Comparison of ENCODE assay signal across 8 mouse cellular contexts in genomic region chr17:26562292-26562691, GRCm38 (mm10). TPM values are rescaled to one million over a fixed set of nuclear protein-coding genes. Genes with fewer than 3 reads are reported as not detected.
DNase-seq lines count a peak whose midpoint lies in the region; ATAC-seq and TF ChIP-seq lines count a peak whose summit lies in the region.

No protein-coding gene starts in this region.

- peaks cover 22% of the 10 kb centered on the region for H3K4me1 ChIP-seq in heart, embryonic 11.5 days (ENCODE audit: control insufficient read depth, insufficient read depth, low read length)
- peaks cover 55% of the 10 kb centered on the region for H3K4me1 ChIP-seq in E14TG2a.4 (replicated peaks; ENCODE audit: low read depth, low read length)
- H3K4me1 ChIP-seq in forebrain, postnatal 0 days (ENCODE audit: insufficient read depth), result peaks cover 14% of the 10 kb centered on the region
- H3K4me1 ChIP-seq in liver, postnatal 0 days (ENCODE audit: insufficient read depth), result peaks cover 32% of the 10 kb centered on the region

- no peaks in the 10 kb centered on the region; the same call in 1 of the 2 replicates for H3K9me3 ChIP-seq in heart, embryonic 11.5 days (replicated peaks; ENCODE audit: control insufficient read depth, low read length)
- no peaks in the 10 kb centered on the region for H3K9me3 ChIP-seq in E14TG2a.4 (ENCODE audit: low read length)
- no peaks in the 10 kb centered on the region for H3K9me3 ChIP-seq in forebrain, postnatal 0 days (ENCODE audit: low read length)
- H3K9me3 ChIP-seq in liver, postnatal 0 days (ENCODE audit: low read length), result no peaks in the 10 kb centered on the region

- no peak for ATAC-seq in heart, embryonic 11.5 days (replicated peaks; ENCODE audit: insufficient number of reproducible peaks, low FRiP score, low TSS enrichment)
- no peak for ATAC-seq in forebrain, postnatal 0 days
- no peak for ATAC-seq in liver, postnatal 0 days
- no peak for ATAC-seq in granulocyte monocyte progenitor cell, adult 5-6 weeks (replicated peaks; ENCODE audit: poor library complexity, severe bottlenecking)

- peak overlapping the region; percentile 83 for H3K9ac ChIP-seq in heart, embryonic 11.5 days (ENCODE audit: low read depth, low read length)
- peak overlapping the region; percentile 79 for H3K9ac ChIP-seq in forebrain, postnatal 0 days
- H3K9ac ChIP-seq in liver, postnatal 0 days (replicated peaks), result peak overlapping the region; percentile 73

- no peak for DNase-seq in heart, postnatal 10 days
- no peak for DNase-seq in forebrain, postnatal 0 days
- no peak for DNase-seq in liver, postnatal 0 days
- DNase-seq in frontal cortex, postnatal 36 days (ENCODE audit: low spot score in 2 of 2), result no peak
- DNase-seq in cerebellum, postnatal 4 days (ENCODE audit: low spot score in 2 of 2), result no peak

- H3K27ac ChIP-seq in heart, embryonic 11.5 days (ENCODE audit: low read depth, low read length), result no peak overlapping the region
- H3K27ac ChIP-seq in forebrain, postnatal 0 days (ENCODE audit: low read depth, low read length), result peak overlapping the region; percentile 79
- H3K27ac ChIP-seq in liver, postnatal 0 days (ENCODE audit: low read depth), result 0 out of 2 replicates have a peak overlapping the region, but pooled peaks have one; percentile 66

- 77% methylated on average over 4 of the region's 4 CpGs for WGBS in heart, embryonic 11.5 days (ENCODE audit: insufficient replicate concordance)
- WGBS in forebrain, postnatal 0 days, result 64% methylated on average over 4 of the region's 4 CpGs
- 62% methylated on average over 4 of the region's 4 CpGs for WGBS in liver, postnatal 0 days (ENCODE audit: insufficient replicate concordance)

- H3K4me3 ChIP-seq in heart, embryonic 11.5 days (ENCODE audit: low read depth, low read length), result peak overlapping the region; percentile 79
- peak overlapping the region; percentile 85 for H3K4me3 ChIP-seq in E14TG2a.4 (replicated peaks; ENCODE audit: low read length)
- peak overlapping the region; percentile 70 for H3K4me3 ChIP-seq in forebrain, postnatal 0 days (ENCODE audit: low read depth, low read length)
- peak overlapping the region; percentile 66 for H3K4me3 ChIP-seq in liver, postnatal 0 days (ENCODE audit: low read depth, low read length)

- peak overlapping the region; percentile 86 for H3K4me2 ChIP-seq in heart, embryonic 11.5 days
- peak overlapping the region; percentile 84 for H3K4me2 ChIP-seq in forebrain, postnatal 0 days (ENCODE audit: low read depth)
- H3K4me2 ChIP-seq in liver, postnatal 0 days (ENCODE audit: low read depth, low read length), result peak overlapping the region; percentile 96

- no peaks in the 10 kb centered on the region for H3K27me3 ChIP-seq in heart, embryonic 11.5 days (ENCODE audit: control insufficient read depth, insufficient read depth, low read length)
- H3K27me3 ChIP-seq in E14TG2a.4 (ENCODE audit: insufficient read depth, low read length), result peaks cover 3% of the 10 kb centered on the region; the same call in 1 of the 2 replicates
- H3K27me3 ChIP-seq in forebrain, postnatal 0 days (ENCODE audit: insufficient read depth, low read length), result no peaks in the 10 kb centered on the region
- no peaks in the 10 kb centered on the region for H3K27me3 ChIP-seq in liver, postnatal 0 days (ENCODE audit: insufficient read depth, low read length)

- TF ChIP-seq EP300 in liver, postnatal 0 days (IDR thresholded peaks at IDR 0.05; ENCODE audit: low read depth), result no peak

- intact Hi-C loops in heart, postnatal 10 days (cut with DNase I), result no loop called here

- no peak for TF ChIP-seq CTCF in E14TG2a.4 (conservative IDR thresholded peaks at IDR 0.05; ENCODE audit: low read length)
- no peak for TF ChIP-seq CTCF in forebrain, postnatal 0 days (IDR thresholded peaks at IDR 0.05; ENCODE audit: low read depth)
- TF ChIP-seq CTCF in liver, postnatal 0 days (IDR thresholded peaks at IDR 0.05; ENCODE audit: low read depth), result no peak

- H3K36me3 ChIP-seq in heart, embryonic 11.5 days (ENCODE audit: control insufficient read depth, insufficient read depth, low read length), result peaks cover 13% of the 10 kb centered on the region; the same call in 1 of the 2 replicates
- H3K36me3 ChIP-seq in E14TG2a.4 (ENCODE audit: insufficient read depth, low read length), result peaks cover 36% of the 10 kb centered on the region
- H3K36me3 ChIP-seq in forebrain, postnatal 0 days (ENCODE audit: insufficient read depth), result peaks cover 18% of the 10 kb centered on the region; the same call in 1 of the 2 replicates
- no peaks in the 10 kb centered on the region for H3K36me3 ChIP-seq in liver, postnatal 0 days (replicated peaks; ENCODE audit: insufficient read depth, low read length)

RNA-seq across cellular contexts. Expression of gene Dusp1, which starts 0.4 kb away (rescaled TPM):
- 30.0 and 33.9 TPM in 2 replicates for polyA plus RNA-seq in heart, embryonic 11.5 days (2014; fragmentation: Nextera tagmentation; extraction: Ambion mirVana)
- total RNA-seq in heart, postnatal 10 days (2021), result 100 to 1,000 TPM in 1 of 2 experiments, 10 to 100 TPM in 1; 60.1 to 100 TPM
- total RNA-seq in forebrain, postnatal 0 days (2014; rRNA removed), result 32.7 and 41.0 TPM in 2 replicates
- 36.0 and 38.5 TPM in 2 replicates for polyA plus RNA-seq in forebrain, postnatal 0 days (2015; fragmentation: Nextera tagmentation; extraction: Ambion mirVana)
- polyA plus RNA-seq in liver, postnatal 0 days (2015; fragmentation: Nextera tagmentation; extraction: Ambion mirVana), result 13.4 and 14.2 TPM in 2 replicates
- 20.4 and 21.3 TPM in 2 replicates for total RNA-seq in granulocyte monocyte progenitor cell, adult 5-6 weeks (2014; fragmentation: Nextera tagmentation)
- 34.3 and 43.2 TPM in 2 replicates for total RNA-seq in granulocyte monocyte progenitor cell, adult 5-6 weeks (2017)

RNA-seq across cellular contexts. Expression of gene Ergic1, which starts 1.0 kb away (rescaled TPM):
- 147 TPM in 2 replicates for polyA plus RNA-seq in heart, embryonic 11.5 days (2014; fragmentation: Nextera tagmentation; extraction: Ambion mirVana)
- total RNA-seq in heart, postnatal 10 days (2021), result 10 to 100 TPM; 84.4 to 87.8 TPM
- total RNA-seq in forebrain, postnatal 0 days (2014; rRNA removed), result 137 and 186 TPM in 2 replicates
- 103 and 106 TPM in 2 replicates for polyA plus RNA-seq in forebrain, postnatal 0 days (2015; fragmentation: Nextera tagmentation; extraction: Ambion mirVana)
- polyA plus RNA-seq in liver, postnatal 0 days (2015; fragmentation: Nextera tagmentation; extraction: Ambion mirVana), result 34.4 and 35.0 TPM in 2 replicates
- total RNA-seq in granulocyte monocyte progenitor cell, adult 5-6 weeks (2014; fragmentation: Nextera tagmentation), result 88.4 and 89.5 TPM in 2 replicates
- 51.5 and 52.4 TPM in 2 replicates for total RNA-seq in granulocyte monocyte progenitor cell, adult 5-6 weeks (2017)
